8 mouse cellular contexts compared by ENCODE assay signal in genomic region chr5:21373180-21373518, GRCm38 (mm10). TPM values are rescaled to one million over a fixed set of nuclear protein-coding genes. Genes with fewer than 3 reads are reported as not detected.
A peak's percentile ranks its signal among the peaks of the same experiment; 100 is the strongest.
DNase-seq lines count a peak whose midpoint lies in the region; ATAC-seq and TF ChIP-seq lines count a peak whose summit lies in the region.

No protein-coding gene starts in this region.

- peak overlapping the region; percentile 44 for H3K4me3 ChIP-seq in embryonic facial prominence, embryonic 12.5 days
- peak overlapping the region; percentile 37 for H3K4me3 ChIP-seq in intestine, embryonic 14.5 days (ENCODE audit: low read depth, low read length)
- H3K4me3 ChIP-seq in midbrain, postnatal 0 days (ENCODE audit: low read depth, low read length) = peak overlapping the region; percentile 41; the same call in 1 of the 2 replicates

- H3K27me3 ChIP-seq in embryonic facial prominence, embryonic 12.5 days = peaks cover 16% of the 10 kb centered on the region
- H3K27me3 ChIP-seq in intestine, embryonic 14.5 days (replicated peaks; ENCODE audit: control insufficient read depth, insufficient read depth, low read length) = peaks cover 5% of the 10 kb centered on the region; the same call in 1 of the 2 replicates
- H3K27me3 ChIP-seq in midbrain, postnatal 0 days (ENCODE audit: insufficient read depth, low read length) = no peaks in the 10 kb centered on the region

- H3K27ac ChIP-seq in embryonic facial prominence, embryonic 12.5 days = no peak overlapping the region
- no peak overlapping the region for H3K27ac ChIP-seq in intestine, embryonic 14.5 days (ENCODE audit: low read depth)
- H3K27ac ChIP-seq in midbrain, postnatal 0 days (ENCODE audit: low read depth, low read length) = no peak overlapping the region

- 0 out of 2 replicates have a peak, but pooled peaks cover 6% of the 10 kb centered on the region for H3K4me1 ChIP-seq in embryonic facial prominence, embryonic 12.5 days
- 0 out of 2 replicates have a peak, but pooled peaks cover 5% of the 10 kb centered on the region for H3K4me1 ChIP-seq in intestine, embryonic 14.5 days (replicated peaks; ENCODE audit: control insufficient read depth, insufficient read depth, low read length)
- H3K4me1 ChIP-seq in midbrain, postnatal 0 days (ENCODE audit: insufficient read depth, low read length) = no peaks in the 10 kb centered on the region

- H3K4me2 ChIP-seq in embryonic facial prominence, embryonic 12.5 days (replicated peaks) = peak overlapping the region; percentile 94
- H3K4me2 ChIP-seq in intestine, embryonic 14.5 days (ENCODE audit: low read length) = peak overlapping the region; percentile 85
- H3K4me2 ChIP-seq in midbrain, postnatal 0 days (ENCODE audit: low read depth, low read length, poor library complexity, severe bottlenecking) = peak overlapping the region; percentile 92

- H3K36me3 ChIP-seq in embryonic facial prominence, embryonic 12.5 days = no peaks in the 10 kb centered on the region
- H3K36me3 ChIP-seq in intestine, embryonic 14.5 days (ENCODE audit: control insufficient read depth, insufficient read depth, low read length) = no peaks in the 10 kb centered on the region
- no peaks in the 10 kb centered on the region for H3K36me3 ChIP-seq in midbrain, postnatal 0 days (ENCODE audit: insufficient read depth, low read length)

- no peak for ATAC-seq in embryonic facial prominence, embryonic 12.5 days (ENCODE audit: insufficient number of reproducible peaks, insufficient read depth, low FRiP score, low TSS enrichment)
- ATAC-seq in intestine, embryonic 14.5 days (replicated peaks; ENCODE audit: low FRiP score, low TSS enrichment, low read depth) = 0 out of 2 replicates have a peak, but pooled peaks have one; percentile 43
- no peak for ATAC-seq in midbrain, postnatal 0 days (ENCODE audit: low FRiP score)

- no peak for TF ChIP-seq CTCF in midbrain, postnatal 0 days (IDR thresholded peaks at IDR 0.05)

- H3K9me3 ChIP-seq in embryonic facial prominence, embryonic 12.5 days = no peaks in the 10 kb centered on the region
- H3K9me3 ChIP-seq in intestine, embryonic 14.5 days (ENCODE audit: control insufficient read depth, low read length) = no peaks in the 10 kb centered on the region
- no peaks in the 10 kb centered on the region for H3K9me3 ChIP-seq in midbrain, postnatal 0 days (ENCODE audit: low read length)

- peak overlapping the region; percentile 66; the same call in 1 of the 2 replicates for H3K9ac ChIP-seq in embryonic facial prominence, embryonic 12.5 days
- H3K9ac ChIP-seq in intestine, embryonic 14.5 days (ENCODE audit: low read length) = no peak overlapping the region
- peak overlapping the region; percentile 60; the same call in 1 of the 2 replicates for H3K9ac ChIP-seq in midbrain, postnatal 0 days (replicated peaks; ENCODE audit: low read length, poor library complexity, severe bottlenecking)

- peak; percentile 14 for DNase-seq in kidney, postnatal 14 days
- no peak for DNase-seq in kidney, postnatal 25 days
- DNase-seq in intestine, embryonic 14.5 days (ENCODE audit: low spot score) = no peak
- no peak for DNase-seq in midbrain, postnatal 0 days (ENCODE audit: low spot score)
- no peak for DNase-seq in thymus, postnatal 14 days
- no peak for DNase-seq in right cerebral cortex, postnatal 25 days
- DNase-seq in urinary bladder, postnatal 25 days (ENCODE audit: low spot score) = no peak

- WGBS in embryonic facial prominence, embryonic 12.5 days = 73% methylated on average over 7 of the region's 7 CpGs
- 63% methylated on average over 7 of the region's 7 CpGs for WGBS in intestine, embryonic 14.5 days
- 63% methylated on average over 7 of the region's 7 CpGs for WGBS in midbrain, postnatal 0 days

RNA-seq across cellular contexts. Expression of gene Fgl2, which starts 0.7 kb away (rescaled TPM):
- polyA plus RNA-seq in embryonic facial prominence, embryonic 12.5 days (2016; fragmentation: Nextera tagmentation; extraction: Ambion mirVana) = 0.64 and 0.81 TPM in 2 replicates
- 8.1 and 8.6 TPM in 2 replicates for polyA plus RNA-seq in intestine, embryonic 14.5 days (2014; fragmentation: Nextera tagmentation; extraction: Ambion mirVana)
- 3.0 and 4.1 TPM in 2 replicates for total RNA-seq in midbrain, postnatal 0 days (2014; rRNA removed)
- polyA plus RNA-seq in midbrain, postnatal 0 days (2015; fragmentation: Nextera tagmentation; extraction: Ambion mirVana) = 1.7 and 1.9 TPM in 2 replicates

RNA-seq across cellular contexts. Expression of gene Ccdc146, which starts 51.3 kb away (rescaled TPM):
- polyA plus RNA-seq in embryonic facial prominence, embryonic 12.5 days (2016; fragmentation: Nextera tagmentation; extraction: Ambion mirVana) = not detected in 2 replicates
- 0.47 and 0.76 TPM in 2 replicates for polyA plus RNA-seq in intestine, embryonic 14.5 days (2014; fragmentation: Nextera tagmentation; extraction: Ambion mirVana)
- total RNA-seq in midbrain, postnatal 0 days (2014; rRNA removed) = 0.14 and 0.27 TPM in 2 replicates
- polyA plus RNA-seq in midbrain, postnatal 0 days (2015; fragmentation: Nextera tagmentation; extraction: Ambion mirVana) = 0.43 and 0.74 TPM in 2 replicates

RNA-seq across cellular contexts. Expression of gene Fam185a, which starts 51.6 kb away (rescaled TPM):
- 5.3 and 5.7 TPM in 2 replicates for polyA plus RNA-seq in embryonic facial prominence, embryonic 12.5 days (2016; fragmentation: Nextera tagmentation; extraction: Ambion mirVana)
- 10.8 and 11.1 TPM in 2 replicates for polyA plus RNA-seq in intestine, embryonic 14.5 days (2014; fragmentation: Nextera tagmentation; extraction: Ambion mirVana)
- total RNA-seq in midbrain, postnatal 0 days (2014; rRNA removed) = 13.2 and 13.5 TPM in 2 replicates
- 10.1 and 10.8 TPM in 2 replicates for polyA plus RNA-seq in midbrain, postnatal 0 days (2015; fragmentation: Nextera tagmentation; extraction: Ambion mirVana)
